Mouse (Mus musculus): ENCODE results near the gene Gm6370.
A peak's percentile ranks its signal among the peaks of the same experiment; 100 is the strongest.
"Not testable (repeated sequence)": the region's sequence is repeated elsewhere in the genome, so short reads cannot be mapped to it uniquely, and the experiment has no call there.

Gm6370 gene

DNA sequence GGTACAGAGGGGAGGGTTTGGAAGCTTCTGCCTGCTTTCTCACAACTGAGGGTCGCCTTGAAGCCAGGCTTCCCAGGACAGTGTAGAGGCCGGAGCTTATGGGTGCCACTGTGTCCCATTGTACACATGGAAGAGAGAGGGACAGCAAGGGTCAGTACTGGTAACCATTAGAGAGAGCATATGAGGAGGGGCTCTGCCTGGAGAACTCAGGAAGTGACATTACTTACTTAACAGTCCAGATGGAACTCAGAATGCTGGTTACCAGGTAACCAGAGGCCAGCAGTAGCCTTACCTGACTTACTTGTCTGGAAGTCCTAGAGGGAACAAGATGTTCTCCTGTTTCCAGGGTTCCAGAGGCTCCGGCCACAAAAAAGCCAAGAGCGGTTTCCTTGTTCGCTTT lies at the start of gene Gm6370:
Gene Gm6370, plus strand, starts transcription at position 301 of the 400 bp plus-strand sequence.
- not testable (repeated sequence) for DNase-seq (ENCODE audit: low read depth, low spot score)

DNA sequence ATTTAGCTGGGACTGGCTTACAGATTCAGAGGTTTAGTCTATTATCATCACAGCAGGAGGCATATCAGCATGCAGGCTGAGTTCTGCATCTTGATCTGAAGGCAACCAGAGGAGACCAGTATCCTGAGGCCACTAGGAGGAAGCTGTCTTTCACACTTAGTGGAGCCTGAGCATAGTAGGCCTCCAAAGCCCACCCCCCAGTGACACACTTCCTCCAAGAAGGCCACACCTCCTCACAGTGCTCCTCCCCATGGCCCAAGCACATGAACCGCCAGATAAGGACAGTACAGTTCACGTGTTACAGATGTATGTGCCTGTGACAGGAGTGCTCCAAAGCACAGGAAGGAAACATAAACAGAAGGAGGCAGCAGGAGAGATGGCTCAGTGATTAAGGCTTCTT lies 48.4 kb upstream of the Gm6370 start:
- no peak for DNase-seq (ENCODE audit: low read depth, low spot score)

- DNase-seq (ENCODE audit: low read depth, low spot score) = no peak
Observed at GRCm38 (mm10) chr5:146446633-146447032, 44.5 kb upstream of the Gm6370 start.

DNA sequence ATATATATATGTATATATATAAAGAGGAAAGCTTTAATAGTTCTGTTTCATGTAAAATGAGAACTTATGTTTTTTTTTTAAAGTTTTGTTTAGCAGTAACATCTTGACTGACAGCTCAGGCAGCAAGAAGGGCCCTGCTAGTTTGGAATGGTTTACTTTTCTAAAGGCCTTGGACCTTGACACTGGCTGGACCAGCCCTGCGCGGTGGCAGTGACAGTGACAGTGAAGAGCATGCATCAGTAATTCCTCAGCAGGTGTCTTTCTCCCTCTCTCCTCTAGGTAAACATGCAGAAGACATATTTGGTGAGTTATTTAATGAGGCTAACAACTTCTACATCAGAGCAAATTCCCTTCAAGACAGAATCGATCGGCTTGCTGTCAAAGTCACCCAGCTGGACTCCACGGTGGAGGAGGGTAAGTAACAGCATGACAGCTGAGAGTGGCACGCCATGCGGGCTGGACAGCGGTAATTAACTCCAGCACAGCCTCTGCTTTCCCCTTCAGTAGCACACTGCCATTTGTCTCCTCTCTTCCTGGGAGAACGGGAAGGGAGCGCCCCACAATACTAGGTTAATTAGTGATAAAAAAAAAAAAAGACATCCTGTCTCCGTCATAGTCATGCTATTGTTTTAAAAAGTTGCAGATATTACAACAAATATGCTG lies 39.4 kb upstream of the Gm6370 start:
- DNase-seq (ENCODE audit: low read depth, low spot score) = no peak

GRCm38 (mm10) chr5:146453556-146453955 lies 37.6 kb upstream of the Gm6370 start:
- DNase-seq (ENCODE audit: low read depth, low spot score) = no peak

- DNase-seq (ENCODE audit: low read depth, low spot score) = no peak
Observed at GRCm38 (mm10) chr5:146461612-146462011, 29.6 kb upstream of the Gm6370 start.

GRCm38 (mm10) chr5:146466663-146467062 lies 24.5 kb upstream of the Gm6370 start:
- DNase-seq (ENCODE audit: low read depth, low spot score) = no peak

- DNase-seq (ENCODE audit: low read depth, low spot score) = no peak
Observed at GRCm38 (mm10) chr5:146468311-146468710, 22.9 kb upstream of the Gm6370 start.

DNA sequence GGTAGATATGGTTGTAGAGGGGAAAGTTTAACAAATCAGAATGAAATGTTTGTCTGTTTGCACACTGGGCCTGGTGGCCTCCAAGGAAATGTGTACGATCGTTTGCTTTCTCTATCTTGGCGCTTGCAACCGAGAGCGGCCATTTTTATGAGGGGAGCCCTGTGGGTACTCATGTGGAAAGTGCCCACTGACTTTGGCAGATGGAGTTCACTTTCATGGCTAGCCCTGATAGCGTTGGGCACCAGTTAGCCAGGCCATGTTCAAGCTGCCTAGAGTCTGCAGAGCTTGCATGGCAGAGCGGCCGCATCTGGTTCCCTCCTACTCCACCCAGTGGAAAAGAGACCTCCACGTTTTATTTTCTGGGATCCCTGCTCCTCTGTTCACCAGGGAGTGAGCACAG lies 20.3 kb upstream of the Gm6370 start:
- no peak for DNase-seq (ENCODE audit: low read depth, low spot score)

- DNase-seq (ENCODE audit: low read depth, low spot score) = no peak
Observed at GRCm38 (mm10) chr5:146471311-146471710, 19.9 kb upstream of the Gm6370 start.

- no peak for DNase-seq (ENCODE audit: low read depth, low spot score)
Observed at GRCm38 (mm10) chr5:146471821-146472220, 19.3 kb upstream of the Gm6370 start.

GRCm38 (mm10) chr5:146479564-146479963 lies 11.6 kb upstream of the Gm6370 start:
- peak; percentile 2 for DNase-seq (ENCODE audit: low read depth, low spot score)

DNA sequence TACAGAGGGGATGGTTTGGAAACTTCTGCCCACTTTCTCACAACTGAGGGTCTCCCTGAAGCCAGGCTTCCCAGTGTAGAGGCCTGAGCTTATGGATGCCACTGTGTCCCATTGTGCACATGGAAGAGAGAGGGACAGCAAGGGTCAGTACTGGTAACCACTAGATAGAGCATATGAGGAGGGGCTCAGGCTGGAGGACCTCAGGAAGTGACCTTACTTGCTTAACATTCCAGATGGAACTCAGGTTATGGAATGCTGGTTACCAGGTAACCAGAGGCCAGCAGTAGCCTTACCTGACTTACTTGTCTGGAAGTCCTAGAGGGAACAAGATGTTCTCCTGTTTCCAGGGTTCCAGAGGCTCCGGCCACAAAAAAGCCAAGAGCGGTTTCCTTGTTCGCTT lies 9.5 kb upstream of the Gm6370 start, which contains the start of gene Gm6408:
Gene Gm6408, plus strand, starts transcription at position 301 of the 400 bp plus-strand sequence.
- not testable (repeated sequence) for DNase-seq (ENCODE audit: low read depth, low spot score)

DNA sequence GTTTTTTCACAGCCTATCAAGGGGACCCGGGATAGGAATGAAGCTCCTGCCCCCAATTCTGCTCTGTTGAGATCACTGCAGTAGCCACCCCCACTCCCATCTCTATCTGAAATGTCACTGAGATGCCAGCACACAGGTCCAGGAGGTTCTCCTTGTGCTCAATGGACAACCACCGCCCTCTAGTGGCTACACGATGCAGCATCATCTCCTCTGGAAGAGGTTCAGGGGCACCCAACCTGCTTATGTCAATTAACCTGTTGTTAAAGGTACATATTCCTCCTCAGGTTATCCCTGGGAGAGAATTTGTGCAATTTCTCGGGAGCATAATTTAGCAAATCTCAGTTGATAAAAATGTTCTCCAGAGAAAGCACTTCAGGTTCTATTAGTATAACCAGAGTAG lies 2.2 kb upstream of the Gm6370 start:
- peak; percentile 1 for DNase-seq (ENCODE audit: low read depth, low spot score)

DNA sequence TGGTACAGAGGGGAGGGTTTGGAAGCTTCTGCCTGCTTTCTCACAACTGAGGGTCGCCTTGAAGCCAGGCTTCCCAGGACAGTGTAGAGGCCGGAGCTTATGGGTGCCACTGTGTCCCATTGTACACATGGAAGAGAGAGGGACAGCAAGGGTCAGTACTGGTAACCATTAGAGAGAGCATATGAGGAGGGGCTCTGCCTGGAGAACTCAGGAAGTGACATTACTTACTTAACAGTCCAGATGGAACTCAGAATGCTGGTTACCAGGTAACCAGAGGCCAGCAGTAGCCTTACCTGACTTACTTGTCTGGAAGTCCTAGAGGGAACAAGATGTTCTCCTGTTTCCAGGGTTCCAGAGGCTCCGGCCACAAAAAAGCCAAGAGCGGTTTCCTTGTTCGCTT lies 10.9 kb downstream of the Gm6370 start, which contains the start of gene 4930449I24Rik:
Gene 4930449I24Rik, plus strand, starts transcription at position 301 of the 400 bp plus-strand sequence.
- not testable (repeated sequence) for DNase-seq (ENCODE audit: low read depth, low spot score)

- not testable (repeated sequence) for DNase-seq (ENCODE audit: low read depth, low spot score)
Observed at GRCm38 (mm10) chr5:146513823-146514222, 22.7 kb downstream of the Gm6370 start, which contains the start of gene Gm3402. TSS of gene Gm3402 (plus strand) at chr5:146514123.

GRCm38 (mm10) chr5:146525501-146525900 lies 34.3 kb downstream of the Gm6370 start, which contains the start of gene Gm3404:
TSS of gene Gm3404 (plus strand) at chr5:146525801.
- DNase-seq (ENCODE audit: low read depth, low spot score) = not testable (repeated sequence)

DNA sequence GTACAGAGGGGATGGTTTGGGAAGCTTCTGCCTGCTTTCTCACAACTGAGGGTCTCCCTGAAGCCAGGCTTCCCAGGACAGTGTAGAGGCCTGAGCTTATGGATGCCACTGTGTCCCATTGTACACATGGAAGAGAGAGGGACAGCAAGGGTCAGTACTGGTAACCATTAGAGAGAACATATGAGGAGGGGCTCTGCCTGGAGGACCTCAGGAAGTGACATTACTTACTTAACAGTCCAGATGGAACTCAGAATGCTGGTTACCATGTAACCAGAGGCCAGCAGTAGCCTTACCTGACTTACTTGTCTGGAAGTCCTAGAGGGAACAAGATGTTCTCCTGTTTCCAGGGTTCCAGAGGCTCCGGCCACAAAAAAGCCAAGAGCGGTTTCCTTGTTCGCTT lies 46.2 kb downstream of the Gm6370 start, which contains the start of gene Gm3409:
Gene Gm3409, plus strand, starts transcription at position 301 of the 400 bp plus-strand sequence.
- not testable (repeated sequence) for DNase-seq (ENCODE audit: low read depth, low spot score)
